Mouse (Mus musculus): ENCODE data around the gene Gpalpp1. TPM values are rescaled to one million over a fixed set of nuclear protein-coding genes. Genes with fewer than 3 reads are reported as not detected.

Gene Gpalpp1
- polyA plus RNA-seq, 1 experiment: 6.0 TPM

DNA sequence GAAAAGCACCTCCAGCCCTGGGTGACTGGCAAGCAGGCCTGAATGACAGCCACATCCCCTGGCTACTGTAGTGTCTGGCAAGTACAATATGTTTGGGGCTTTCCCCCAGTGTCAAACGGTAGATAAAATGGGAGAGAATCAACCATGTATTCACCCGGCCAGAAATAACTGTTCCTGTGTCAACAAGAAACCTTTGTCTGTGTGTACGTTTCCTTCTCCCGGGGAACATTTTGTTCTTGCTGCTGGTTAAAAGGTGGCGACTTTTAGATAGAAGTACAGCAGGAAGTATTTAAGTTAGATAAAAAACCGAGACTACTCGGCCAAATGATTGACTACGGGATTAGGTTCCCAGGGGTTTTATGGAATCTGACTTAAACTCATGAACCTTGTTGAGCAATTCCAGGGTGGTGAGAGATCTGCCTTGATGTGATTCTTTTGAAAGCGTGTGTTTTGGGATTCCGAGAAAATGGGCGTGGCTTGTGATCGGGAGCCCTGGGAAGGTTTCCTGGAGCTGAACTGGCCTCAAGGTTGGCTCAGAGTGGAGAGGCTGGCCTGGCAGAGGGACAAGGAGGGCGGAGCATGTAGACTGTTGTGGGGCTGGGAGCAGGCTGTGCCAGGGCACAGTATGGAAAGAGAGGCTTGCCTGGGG, 39.1 kb upstream of the Gpalpp1 start:
- 9% methylated on average over 13 of the region's 13 CpGs for WGBS
- Histone ChIP-seq H3K4me1 (ENCODE audit: control insufficient read depth, insufficient read depth, low read length) (peaks cover 5% of the 10 kb centered on the region), H3K4me3 (replicated peaks; ENCODE audit: extremely low read depth, low read depth, low read length) (peak overlapping the region; percentile 46)
- DNase-seq: peak; percentile 88
- no peak for TF ChIP-seq CTCF (IDR thresholded peaks at IDR 0.05; ENCODE audit: insufficient read depth, low read length)
- peak; percentile 18; the same call in 1 of the 2 replicates for TF ChIP-seq POLR2A (IDR thresholded peaks at IDR 0.05; ENCODE audit: borderline replicate concordance, extremely low read depth, low read depth, low read length)

DNA sequence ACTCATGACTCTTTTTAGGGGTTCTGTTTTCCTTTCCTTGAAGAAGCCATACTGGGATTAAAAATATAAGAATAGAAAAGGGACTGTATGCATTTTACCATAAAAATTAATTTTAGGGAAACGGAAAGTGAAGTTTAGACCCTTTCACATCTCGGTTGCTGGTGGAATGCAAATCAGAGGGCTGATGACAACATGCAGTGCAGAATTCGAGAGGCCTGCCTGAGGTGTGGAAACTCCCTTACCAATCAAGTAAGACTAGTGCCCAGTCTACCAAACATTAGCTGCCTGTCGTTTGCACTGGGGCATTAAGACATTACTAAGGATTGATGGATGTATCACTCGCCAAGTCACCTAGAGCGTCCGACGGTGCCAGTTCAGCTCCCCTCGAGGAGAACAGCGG, 37.7 kb upstream of the Gpalpp1 start:
- WGBS: 83% methylated on average over 10 of the region's 10 CpGs
- H3K4me3 ChIP-seq (replicated peaks; ENCODE audit: extremely low read depth, low read depth, low read length): no peak overlapping the region
- H3K4me1 ChIP-seq (ENCODE audit: control insufficient read depth, insufficient read depth, low read length): peaks cover 5% of the 10 kb centered on the region
- TF ChIP-seq POLR2A (IDR thresholded peaks at IDR 0.05; ENCODE audit: borderline replicate concordance, extremely low read depth, low read depth, low read length): no peak
- no peak for TF ChIP-seq CTCF (IDR thresholded peaks at IDR 0.05; ENCODE audit: insufficient read depth, low read length)
- DNase-seq: no peak

DNA sequence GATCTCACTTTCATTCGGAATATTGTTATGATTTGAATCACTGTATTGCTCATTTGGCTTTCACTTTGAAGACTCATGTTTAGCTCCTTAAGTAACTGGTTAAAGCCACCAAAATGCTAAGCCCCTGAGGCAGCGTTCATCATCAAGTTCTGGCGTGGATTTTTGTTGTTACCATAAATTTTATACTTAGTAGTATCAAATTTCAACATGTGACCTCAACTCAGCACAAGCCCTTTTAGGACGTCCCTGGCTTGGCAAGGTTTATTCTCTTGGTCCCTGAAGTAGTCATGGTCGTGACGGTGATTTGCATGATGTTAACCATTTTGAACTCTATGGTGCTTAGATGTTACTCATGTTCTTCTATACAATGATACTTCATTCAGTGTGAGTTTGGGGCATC, 36.5 kb upstream of the Gpalpp1 start:
- Histone ChIP-seq H3K4me3 (replicated peaks; ENCODE audit: extremely low read depth, low read depth, low read length) (no peak overlapping the region), H3K4me1 (ENCODE audit: control insufficient read depth, insufficient read depth, low read length) (peaks cover 5% of the 10 kb centered on the region)
- TF ChIP-seq POLR2A (IDR thresholded peaks at IDR 0.05; ENCODE audit: borderline replicate concordance, extremely low read depth, low read depth, low read length): no peak
- TF ChIP-seq CTCF (IDR thresholded peaks at IDR 0.05; ENCODE audit: insufficient read depth, low read length): no peak
- 76% methylated on average over 6 of the region's 6 CpGs for WGBS
- no peak for DNase-seq

DNA sequence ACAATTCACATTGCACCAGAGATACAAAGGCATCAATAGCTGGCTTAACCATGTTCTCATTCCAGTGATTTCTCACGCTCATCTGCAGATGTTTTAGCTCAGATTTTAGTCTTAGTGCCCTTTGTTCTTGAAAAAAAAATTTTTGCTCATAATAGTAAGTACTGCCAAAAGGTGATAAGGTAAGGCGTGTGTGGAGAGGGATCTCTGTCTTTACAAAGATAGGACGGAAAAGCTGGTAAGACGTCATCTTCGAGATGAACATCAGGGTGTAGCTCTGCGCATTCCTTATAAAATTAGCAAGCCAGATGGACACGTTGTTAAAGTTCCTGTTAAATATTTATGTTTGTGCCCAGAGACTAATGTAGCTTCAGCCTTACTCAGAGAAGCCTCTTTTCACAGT, 35.3 kb upstream of the Gpalpp1 start:
- TF ChIP-seq CTCF (IDR thresholded peaks at IDR 0.05; ENCODE audit: insufficient read depth, low read length) (no peak), POLR2A (IDR thresholded peaks at IDR 0.05; ENCODE audit: borderline replicate concordance, extremely low read depth, low read depth, low read length) (no peak)
- peaks cover 5% of the 10 kb centered on the region for H3K4me1 ChIP-seq (ENCODE audit: control insufficient read depth, insufficient read depth, low read length)
- no peak for DNase-seq
- WGBS: 56% methylated on average over 7 of the region's 7 CpGs
- H3K4me3 ChIP-seq (replicated peaks; ENCODE audit: extremely low read depth, low read depth, low read length): no peak overlapping the region

DNA sequence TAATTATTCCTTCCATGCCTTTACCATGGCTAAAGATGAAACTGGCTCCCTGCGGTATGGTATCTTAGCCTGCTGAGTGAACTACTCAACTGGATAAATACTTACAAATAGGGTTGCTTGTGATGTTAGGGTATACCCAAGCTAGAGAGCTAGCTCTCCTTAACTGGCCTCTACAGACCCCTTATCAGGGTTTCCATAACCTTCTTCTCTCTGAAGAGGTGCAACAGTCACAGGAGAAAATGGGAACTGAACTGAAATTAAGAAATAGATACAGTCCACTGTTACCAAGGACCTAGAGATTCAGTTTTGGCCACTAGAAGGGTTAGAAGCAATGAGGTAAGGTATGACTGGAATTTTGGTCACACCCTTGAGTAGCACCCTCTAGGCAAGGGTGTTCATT, 34.7 kb upstream of the Gpalpp1 start:
- TF ChIP-seq CTCF (IDR thresholded peaks at IDR 0.05; ENCODE audit: insufficient read depth, low read length) (no peak), POLR2A (IDR thresholded peaks at IDR 0.05; ENCODE audit: borderline replicate concordance, extremely low read depth, low read depth, low read length) (no peak)
- 87% methylated on average over 1 of the region's 1 CpGs for WGBS
- no peak for DNase-seq
- Histone ChIP-seq H3K4me3 (replicated peaks; ENCODE audit: extremely low read depth, low read depth, low read length) (no peak overlapping the region), H3K4me1 (ENCODE audit: control insufficient read depth, insufficient read depth, low read length) (peaks cover 5% of the 10 kb centered on the region)

DNA sequence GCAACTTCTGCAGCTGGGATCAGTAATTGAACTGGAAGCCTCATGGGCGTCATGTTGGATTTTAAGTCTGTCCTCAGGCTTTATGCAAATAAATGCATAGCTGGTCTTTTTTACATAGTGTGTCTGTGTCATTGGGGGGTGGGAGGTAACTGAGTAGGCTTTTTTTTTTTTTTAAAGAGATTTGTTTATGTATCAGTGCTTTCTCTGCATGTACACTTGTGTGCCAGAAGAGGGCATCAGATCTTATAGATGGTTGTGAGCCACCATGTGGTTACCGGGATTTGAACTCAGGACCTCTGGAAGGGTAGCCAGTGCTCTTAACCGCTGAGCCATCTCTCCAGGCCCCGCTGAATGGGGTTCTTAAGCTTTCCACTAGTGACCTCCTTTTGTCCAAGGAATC, 24.4 kb upstream of the Gpalpp1 start:
- DNase-seq: no peak
- no peak for TF ChIP-seq POLR2A (IDR thresholded peaks at IDR 0.05; ENCODE audit: borderline replicate concordance, extremely low read depth, low read depth, low read length)
- no peak for TF ChIP-seq CTCF (IDR thresholded peaks at IDR 0.05; ENCODE audit: insufficient read depth, low read length)
- Histone ChIP-seq H3K4me3 (replicated peaks; ENCODE audit: extremely low read depth, low read depth, low read length) (no peak overlapping the region), H3K4me1 (ENCODE audit: control insufficient read depth, insufficient read depth, low read length) (no peaks in the 10 kb centered on the region)
- WGBS: 92% methylated on average over 4 of the region's 4 CpGs

DNA sequence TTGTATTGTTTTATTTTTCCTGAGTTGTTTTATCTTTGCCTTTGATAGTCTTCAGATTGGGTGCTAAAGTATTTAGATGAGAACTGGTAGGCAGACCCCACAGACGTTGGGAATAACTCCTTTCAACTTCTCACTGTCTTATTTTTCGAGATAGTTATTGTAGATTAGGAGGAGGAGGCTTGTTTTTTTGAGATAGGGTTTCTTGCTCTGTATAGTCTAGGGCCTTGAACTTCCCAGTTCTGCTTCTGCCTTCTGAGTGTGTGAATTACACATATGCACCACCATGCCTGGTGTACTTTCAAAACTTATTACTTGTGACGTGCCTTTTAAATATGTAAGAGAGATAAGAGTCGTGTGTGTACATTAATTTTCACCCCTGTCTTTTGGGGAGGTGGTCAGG, 17.6 kb upstream of the Gpalpp1 start:
- Histone ChIP-seq H3K4me3 (replicated peaks; ENCODE audit: extremely low read depth, low read depth, low read length) (no peak overlapping the region), H3K4me1 (ENCODE audit: control insufficient read depth, insufficient read depth, low read length) (no peaks in the 10 kb centered on the region)
- WGBS: 77% methylated on average over 4 of the region's 4 CpGs
- TF ChIP-seq POLR2A (IDR thresholded peaks at IDR 0.05; ENCODE audit: borderline replicate concordance, extremely low read depth, low read depth, low read length) (no peak), CTCF (IDR thresholded peaks at IDR 0.05; ENCODE audit: insufficient read depth, low read length) (no peak)
- DNase-seq: no peak

DNA sequence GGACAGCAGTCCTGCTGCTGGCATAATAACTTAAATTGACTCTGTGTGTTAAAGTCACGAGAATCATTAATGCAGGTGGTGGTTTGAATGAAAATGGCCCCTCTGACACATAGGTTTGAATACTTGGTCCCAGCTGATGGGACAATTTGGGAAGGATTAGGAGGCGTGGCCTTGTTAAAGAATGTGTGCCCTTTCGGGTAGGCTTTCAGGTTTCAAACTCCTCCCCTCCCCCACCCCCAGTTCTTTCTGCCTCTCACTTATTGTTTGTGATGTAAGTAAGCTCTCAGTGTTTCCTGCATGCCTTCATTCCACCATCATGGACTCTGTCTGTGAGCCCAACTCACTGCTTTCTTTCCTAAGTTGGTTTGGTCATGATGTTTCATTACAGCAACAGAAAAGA, 16.8 kb upstream of the Gpalpp1 start:
- no peak overlapping the region for H3K4me3 ChIP-seq (replicated peaks; ENCODE audit: extremely low read depth, low read depth, low read length)
- DNase-seq: no peak
- H3K4me1 ChIP-seq (ENCODE audit: control insufficient read depth, insufficient read depth, low read length): no peaks in the 10 kb centered on the region; the same call in 1 of the 2 replicates
- WGBS: 98% methylated on average over 3 of the region's 3 CpGs
- TF ChIP-seq POLR2A (IDR thresholded peaks at IDR 0.05; ENCODE audit: borderline replicate concordance, extremely low read depth, low read depth, low read length) (no peak), CTCF (IDR thresholded peaks at IDR 0.05; ENCODE audit: insufficient read depth, low read length) (no peak)

DNA sequence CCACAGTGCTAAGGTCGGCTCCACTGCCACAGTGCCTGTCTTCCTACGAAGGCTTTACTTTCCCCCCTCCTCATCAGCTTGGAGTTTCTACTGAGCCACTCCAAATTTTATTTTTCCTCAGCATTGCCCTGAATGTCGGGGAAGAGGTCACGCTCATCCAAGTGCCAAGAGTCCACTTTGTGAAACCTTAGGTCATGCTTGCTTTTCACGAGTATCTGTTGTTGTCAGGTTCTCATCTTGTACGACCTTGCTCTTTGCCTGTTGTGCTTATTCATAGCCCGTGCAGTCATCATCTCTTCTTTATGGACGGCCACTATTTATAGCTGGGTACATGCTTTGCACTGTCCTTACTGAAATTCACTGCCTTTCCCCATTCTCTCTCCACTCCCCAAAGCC, 12.1 kb upstream of the Gpalpp1 start:
- DNase-seq: no peak
- TF ChIP-seq CTCF (IDR thresholded peaks at IDR 0.05; ENCODE audit: insufficient read depth, low read length) (no peak), POLR2A (IDR thresholded peaks at IDR 0.05; ENCODE audit: borderline replicate concordance, extremely low read depth, low read depth, low read length) (no peak)
- WGBS: 79% methylated on average over 8 of the region's 8 CpGs
- H3K4me3 ChIP-seq (replicated peaks; ENCODE audit: extremely low read depth, low read depth, low read length): no peak overlapping the region
- H3K4me1 ChIP-seq (ENCODE audit: control insufficient read depth, insufficient read depth, low read length): no peaks in the 10 kb centered on the region; the same call in 1 of the 2 replicates

DNA sequence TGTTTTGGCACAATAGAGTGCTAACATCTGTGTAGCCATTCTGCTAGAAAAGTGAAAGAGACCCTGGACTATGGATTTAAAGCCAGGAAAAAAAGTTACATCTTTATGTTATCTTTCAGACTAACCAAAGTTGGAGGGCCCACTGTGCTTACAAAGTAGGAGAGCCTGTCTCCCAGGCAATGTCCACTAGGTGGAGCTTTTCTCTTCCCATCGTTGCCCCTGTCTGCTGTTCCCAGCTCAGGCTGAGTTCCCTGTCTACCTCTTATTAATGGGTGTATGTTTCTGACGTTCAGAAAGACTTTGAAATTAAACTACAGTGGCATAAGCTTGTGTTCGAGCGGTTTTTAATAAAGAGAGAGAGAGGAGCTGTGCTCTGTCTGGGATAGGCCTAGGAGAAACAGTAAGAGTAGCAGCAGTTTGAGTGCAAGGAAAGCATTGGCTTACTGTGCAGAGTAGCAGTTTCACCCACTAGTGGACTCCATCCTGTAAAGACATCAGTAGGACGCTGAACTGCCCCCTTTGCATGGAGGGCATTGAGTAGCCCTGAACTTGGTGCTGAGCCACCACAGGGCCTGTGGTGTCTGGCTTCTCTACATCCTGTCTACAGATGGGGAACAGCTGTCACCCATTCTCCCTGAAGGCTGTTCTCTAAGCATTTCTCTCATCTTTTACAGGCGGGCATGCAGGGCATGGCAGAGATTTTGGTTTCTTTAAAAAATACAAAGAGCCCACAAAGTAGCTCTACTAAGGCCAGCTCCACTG, 11.5 kb upstream of the Gpalpp1 start:
- 47% methylated on average over 6 of the region's 6 CpGs for WGBS
- TF ChIP-seq CTCF (IDR thresholded peaks at IDR 0.05; ENCODE audit: insufficient read depth, low read length) (peak; percentile 84), POLR2A (IDR thresholded peaks at IDR 0.05; ENCODE audit: borderline replicate concordance, extremely low read depth, low read depth, low read length) (no peak)
- peak; percentile 11 for DNase-seq
- Histone ChIP-seq H3K4me1 (ENCODE audit: control insufficient read depth, insufficient read depth, low read length) (no peaks in the 10 kb centered on the region; the same call in 1 of the 2 replicates), H3K4me3 (replicated peaks; ENCODE audit: extremely low read depth, low read depth, low read length) (no peak overlapping the region)

All from lung, adult 2 months (tissue).